Mouse (Mus musculus) T-cell, adult 2 months (primary cell): ENCODE measurements around the gene Shank2.

ENCODE experiments used
- DNase-seq: peaks from one replicate; pipeline ENCODE4 v3.0.0; 2022; ENCODE audit warnings: low spot score

Shank2 gene

DNA sequence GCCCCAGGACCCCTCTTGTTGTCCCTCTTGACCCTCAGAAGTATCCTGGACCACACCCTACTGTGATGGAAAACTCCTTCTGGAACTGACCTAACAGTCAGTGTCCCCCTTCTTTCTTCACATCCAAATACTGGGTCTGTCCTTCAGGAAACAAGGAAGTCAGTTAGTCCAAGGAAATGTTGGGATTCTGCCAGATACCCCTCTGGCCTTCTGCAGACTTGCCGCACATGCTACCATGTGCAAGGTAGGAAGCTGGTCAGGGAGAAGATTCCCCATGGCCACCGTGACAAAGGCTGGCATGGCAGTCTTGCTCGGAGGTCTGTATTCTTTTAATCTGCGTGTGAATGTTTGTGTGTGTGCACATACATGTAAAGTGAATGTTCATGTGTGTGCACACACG, 337.0 kb downstream of the Shank2 start:
- DNase-seq, result no peak

- no peak for DNase-seq
Observed at GRCm38 (mm10) chr7:144340376-144340775, 338.6 kb downstream of the Shank2 start.

GRCm38 (mm10) chr7:144366133-144366532, 364.4 kb downstream of the Shank2 start:
- DNase-seq, result no peak

GRCm38 (mm10) chr7:144373059-144373458, 371.3 kb downstream of the Shank2 start:
- DNase-seq, result no peak

- no peak for DNase-seq
Observed at GRCm38 (mm10) chr7:144375483-144375882, 373.8 kb downstream of the Shank2 start.

- DNase-seq, result no peak
Observed at GRCm38 (mm10) chr7:144378254-144378653, 376.5 kb downstream of the Shank2 start.

GRCm38 (mm10) chr7:144379243-144379884, 377.6 kb downstream of the Shank2 start:
- DNase-seq, result no peak

GRCm38 (mm10) chr7:144381588-144381987, 379.9 kb downstream of the Shank2 start:
- no peak for DNase-seq

GRCm38 (mm10) chr7:144387537-144387936, 385.8 kb downstream of the Shank2 start:
- no peak for DNase-seq

DNA sequence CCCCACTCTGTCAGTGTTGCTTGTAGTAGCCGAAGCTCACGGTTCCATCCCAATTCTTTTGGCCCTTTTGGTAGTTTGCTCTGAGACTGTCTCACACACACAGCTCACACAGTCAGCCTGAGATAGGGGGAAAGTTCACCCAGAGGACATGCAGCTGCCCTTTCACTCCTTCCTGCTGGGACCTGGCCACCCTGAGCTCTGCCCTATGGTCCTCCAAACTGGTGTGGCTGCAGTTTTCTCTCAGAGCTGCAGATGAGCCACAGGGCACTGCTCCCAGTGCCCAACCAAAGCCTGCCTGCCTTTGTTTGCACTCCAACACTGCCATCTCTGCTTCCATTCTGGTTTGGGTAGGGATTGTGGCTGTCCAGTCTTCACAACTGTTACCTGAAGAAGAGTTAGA, 388.0 kb downstream of the Shank2 start:
- DNase-seq, result no peak

- no peak for DNase-seq
Observed at GRCm38 (mm10) chr7:144390676-144391075, 388.9 kb downstream of the Shank2 start.

- DNase-seq, result no peak
Observed at GRCm38 (mm10) chr7:144391727-144392126, 390.0 kb downstream of the Shank2 start.

DNA sequence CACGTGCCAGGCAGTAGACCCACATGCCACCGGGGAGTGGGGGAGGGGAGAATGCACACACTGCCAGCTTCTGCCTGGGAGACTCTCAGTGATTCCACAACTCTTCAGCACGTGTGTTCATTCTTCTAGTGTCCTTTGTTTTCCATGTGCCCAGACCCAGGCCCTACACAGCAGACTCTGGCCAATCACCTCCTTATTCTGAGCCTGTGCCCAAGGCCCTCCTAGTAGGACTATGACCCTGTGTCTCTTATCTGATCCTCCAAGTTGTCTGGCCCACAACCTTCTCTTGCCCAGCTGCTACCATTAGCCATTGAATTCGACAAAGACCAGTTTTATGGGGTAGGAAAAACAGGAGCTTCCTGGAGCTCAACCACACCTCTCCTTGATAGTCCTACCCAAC, 400.8 kb downstream of the Shank2 start:
- no peak for DNase-seq

DNA sequence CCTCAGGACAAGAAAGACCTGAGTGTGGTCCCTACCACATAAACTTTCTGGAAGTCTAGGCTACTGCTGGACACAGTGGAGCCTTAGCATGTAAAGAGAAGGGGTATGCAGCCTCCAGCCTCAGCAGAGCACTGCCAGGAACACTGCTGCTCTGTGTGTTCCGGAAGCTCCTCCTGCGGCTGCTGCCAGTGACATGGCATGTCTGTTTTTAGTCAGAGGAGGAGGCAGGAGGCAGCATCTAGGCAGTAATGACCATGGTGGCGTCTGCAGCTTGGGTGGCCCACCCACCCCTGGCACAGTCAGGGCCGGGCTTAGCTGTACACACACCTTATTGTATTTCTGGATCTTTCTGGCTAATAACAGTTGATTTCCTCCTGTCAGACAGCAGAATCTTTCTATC, 405.9 kb downstream of the Shank2 start:
- no peak for DNase-seq

GRCm38 (mm10) chr7:144408464-144409000, 406.8 kb downstream of the Shank2 start:
- DNase-seq, result no peak

GRCm38 (mm10) chr7:144409682-144410081, 408.0 kb downstream of the Shank2 start:
- no peak for DNase-seq

GRCm38 (mm10) chr7:144411967-144412906, 410.5 kb downstream of the Shank2 start:
- DNase-seq, result no peak

DNA sequence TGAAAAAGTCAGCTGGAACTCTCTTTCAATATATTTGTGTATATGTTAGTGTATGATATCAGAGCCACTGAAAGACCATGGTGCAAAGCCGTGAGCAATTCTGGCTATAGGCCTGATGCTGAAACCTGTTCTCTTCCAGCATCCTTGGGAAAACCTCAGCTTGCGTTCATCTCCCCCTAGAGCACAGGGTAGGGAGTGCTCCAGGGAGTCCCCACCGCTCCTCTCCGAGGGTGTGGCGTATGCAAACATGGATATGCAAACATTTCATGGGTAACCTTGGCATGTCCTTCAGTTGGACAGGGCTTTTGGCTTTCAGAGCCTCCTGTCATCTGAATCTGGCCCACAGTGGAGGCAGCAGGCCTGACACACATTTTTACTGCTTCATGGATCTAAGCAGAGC, 412.9 kb downstream of the Shank2 start:
- no peak for DNase-seq

- no peak for DNase-seq
Observed at GRCm38 (mm10) chr7:144415795-144416194, 414.1 kb downstream of the Shank2 start.

GRCm38 (mm10) chr7:144417234-144417633, 415.5 kb downstream of the Shank2 start:
- DNase-seq, result no peak

- DNase-seq, result no peak
Observed at GRCm38 (mm10) chr7:144417644-144418343, 416.1 kb downstream of the Shank2 start.

- DNase-seq, result no peak
Observed at GRCm38 (mm10) chr7:144420552-144420951, 418.8 kb downstream of the Shank2 start.
